Mouse (Mus musculus): ENCODE measurements around the gene Lrrc46. TPM values are rescaled to one million over a fixed set of nuclear protein-coding genes. Genes with fewer than 3 reads are reported as not detected.

Lrrc46 gene
- polyA plus RNA-seq, 1 experiment: 824 TPM

DNA sequence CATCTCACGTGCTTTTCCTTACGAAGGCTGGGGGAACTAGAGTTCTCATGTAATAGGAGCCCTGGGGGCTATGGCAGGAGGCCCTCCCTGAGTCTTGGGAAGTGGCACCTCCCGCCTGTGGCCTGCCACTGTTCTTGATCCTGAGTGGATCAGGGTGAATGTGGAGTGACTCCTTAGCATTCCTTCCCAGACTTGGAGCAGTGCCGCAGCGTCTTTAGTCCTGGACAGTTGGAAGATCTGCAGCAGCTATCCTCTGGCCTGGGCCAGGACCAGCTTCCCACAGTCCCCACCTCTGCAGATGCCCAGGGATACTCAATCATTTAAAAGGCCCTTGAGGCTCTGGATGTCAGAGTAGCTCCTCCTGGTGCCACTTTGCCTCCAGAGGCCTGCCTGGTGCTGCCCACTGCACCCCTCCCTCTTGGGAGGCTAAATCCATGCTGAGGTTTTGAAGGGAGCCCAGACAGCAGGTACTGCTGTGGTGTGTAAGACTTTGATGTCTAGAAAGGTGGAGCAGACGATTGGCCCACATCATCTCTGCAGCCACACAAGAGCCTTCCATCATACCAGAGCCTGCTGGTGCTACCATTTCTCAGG is 8.4 kb upstream of the Lrrc46 start:
- Histone ChIP-seq H3K4me1 (ENCODE audit: control insufficient read depth, insufficient read depth, low read length) (peaks cover 11% of the 10 kb centered on the region), H3K27ac (ENCODE audit: control insufficient read depth, insufficient read depth, low read depth, low read length) (peak overlapping the region; percentile 16; the same call in 1 of the 2 replicates), H3K36me3 (ENCODE audit: control insufficient read depth, insufficient read depth, low read length) (no peaks in the 10 kb centered on the region; the same call in 1 of the 2 replicates), H3K4me3 (ENCODE audit: control insufficient read depth, low read depth, low read length) (no peak overlapping the region), H3K27me3 (ENCODE audit: control insufficient read depth, insufficient read depth, low read length) (no peaks in the 10 kb centered on the region)
- TF ChIP-seq POLR2A (IDR thresholded peaks at IDR 0.05; ENCODE audit: control insufficient read depth, low read depth, low read length): no peak
- no peak for TF ChIP-seq CTCF (IDR thresholded peaks at IDR 0.05; ENCODE audit: control insufficient read depth, insufficient read depth, insufficient replicate concordance, low read depth, low read length)

DNA sequence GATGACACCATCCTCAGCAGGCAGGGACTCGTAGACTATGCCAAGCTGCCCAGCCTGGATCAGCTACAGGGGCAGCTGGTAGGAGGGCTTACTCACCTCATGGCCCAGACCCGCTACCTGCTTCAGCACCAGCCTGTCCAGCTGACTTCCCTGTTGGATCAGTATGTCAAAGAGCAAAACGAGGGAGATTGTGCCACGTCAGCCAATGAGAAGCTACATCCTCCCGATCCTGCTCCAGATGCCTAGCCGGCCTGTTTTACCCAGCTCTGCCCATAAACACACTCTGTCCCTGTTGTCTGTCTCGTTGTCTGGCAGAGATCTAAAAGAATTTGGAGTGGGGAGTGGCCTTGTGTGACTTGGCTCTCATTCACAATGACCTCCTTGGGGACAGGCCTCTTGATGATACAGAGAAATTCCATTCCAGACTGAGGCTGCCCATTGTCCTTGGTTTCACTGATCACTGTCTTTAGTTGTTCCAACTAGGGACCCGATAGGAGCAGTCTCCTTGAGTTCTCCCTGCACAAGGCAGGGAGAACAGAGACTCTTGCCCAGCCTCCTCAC is 7.0 kb upstream of the Lrrc46 start:
- Histone ChIP-seq H3K4me3 (ENCODE audit: control insufficient read depth, low read depth, low read length) (peak overlapping the region; percentile 60), H3K4me1 (ENCODE audit: control insufficient read depth, insufficient read depth, low read length) (peaks cover 11% of the 10 kb centered on the region), H3K27ac (ENCODE audit: control insufficient read depth, insufficient read depth, low read depth, low read length) (peak overlapping the region; percentile 72), H3K27me3 (ENCODE audit: control insufficient read depth, insufficient read depth, low read length) (no peaks in the 10 kb centered on the region), H3K36me3 (ENCODE audit: control insufficient read depth, insufficient read depth, low read length) (no peaks in the 10 kb centered on the region; the same call in 1 of the 2 replicates)
- TF ChIP-seq POLR2A (IDR thresholded peaks at IDR 0.05; ENCODE audit: control insufficient read depth, low read depth, low read length): peak; percentile 62; the same call in 1 of the 2 replicates
- no peak for TF ChIP-seq CTCF (IDR thresholded peaks at IDR 0.05; ENCODE audit: control insufficient read depth, insufficient read depth, insufficient replicate concordance, low read depth, low read length)

DNA sequence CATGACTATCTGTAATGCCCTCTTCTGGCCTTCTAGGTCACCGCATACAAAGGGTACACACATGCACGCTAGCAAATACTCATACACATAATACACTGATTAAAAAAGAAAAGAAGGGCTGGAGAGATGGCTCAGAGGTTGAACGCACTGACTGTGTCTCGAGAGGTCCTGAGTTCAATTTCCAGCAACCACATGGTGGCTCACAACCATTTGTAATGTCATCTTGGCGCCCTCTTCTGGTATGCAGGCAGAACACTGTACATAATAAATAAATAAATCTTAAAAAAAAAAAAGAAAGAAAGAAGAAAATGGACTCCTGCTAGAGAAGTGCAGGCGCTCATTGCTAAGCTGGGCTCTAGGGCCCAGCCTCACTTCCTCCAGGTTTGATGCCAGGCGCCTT is 4.7 kb upstream of the Lrrc46 start:
- TF ChIP-seq CTCF (IDR thresholded peaks at IDR 0.05; ENCODE audit: control insufficient read depth, insufficient read depth, insufficient replicate concordance, low read depth, low read length): no peak
- TF ChIP-seq POLR2A (IDR thresholded peaks at IDR 0.05; ENCODE audit: control insufficient read depth, low read depth, low read length): no peak
- peaks cover 2% of the 10 kb centered on the region; the same call in 1 of the 2 replicates for H3K4me1 ChIP-seq (ENCODE audit: control insufficient read depth, insufficient read depth, low read length)
- no peak overlapping the region for H3K4me3 ChIP-seq (ENCODE audit: control insufficient read depth, low read depth, low read length)
- no peaks in the 10 kb centered on the region for H3K27me3 ChIP-seq (ENCODE audit: control insufficient read depth, insufficient read depth, low read length)
- peaks cover 2% of the 10 kb centered on the region for H3K36me3 ChIP-seq (ENCODE audit: control insufficient read depth, insufficient read depth, low read length)
- no peak overlapping the region for H3K27ac ChIP-seq (ENCODE audit: control insufficient read depth, insufficient read depth, low read depth, low read length)

DNA sequence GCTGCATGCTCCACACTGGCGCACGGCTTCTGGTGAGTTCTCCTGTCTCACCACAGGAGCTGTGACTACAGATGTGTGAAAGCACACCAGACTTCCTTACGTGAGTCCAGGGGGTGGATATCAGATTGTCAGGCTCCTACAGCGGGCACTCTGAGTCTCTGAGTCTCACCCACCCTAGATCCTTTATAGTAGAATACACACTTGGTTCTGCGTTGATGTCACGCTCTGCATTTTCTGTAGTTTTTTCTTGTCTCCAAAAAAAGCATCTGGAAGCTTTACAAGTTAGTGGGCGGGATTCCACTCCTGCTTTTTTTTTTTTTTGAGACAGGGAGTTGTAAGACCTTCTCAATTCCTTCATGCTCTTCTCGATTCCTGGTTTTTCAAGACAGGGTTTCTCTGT is 3.7 kb upstream of the Lrrc46 start:
- Histone ChIP-seq H3K36me3 (ENCODE audit: control insufficient read depth, insufficient read depth, low read length) (peaks cover 2% of the 10 kb centered on the region), H3K27me3 (ENCODE audit: control insufficient read depth, insufficient read depth, low read length) (no peaks in the 10 kb centered on the region), H3K4me1 (ENCODE audit: control insufficient read depth, insufficient read depth, low read length) (peaks cover 4% of the 10 kb centered on the region), H3K4me3 (ENCODE audit: control insufficient read depth, low read depth, low read length) (no peak overlapping the region; the same call in 1 of the 2 replicates), H3K27ac (ENCODE audit: control insufficient read depth, insufficient read depth, low read depth, low read length) (no peak overlapping the region)
- TF ChIP-seq CTCF (IDR thresholded peaks at IDR 0.05; ENCODE audit: control insufficient read depth, insufficient read depth, insufficient replicate concordance, low read depth, low read length) (no peak), POLR2A (IDR thresholded peaks at IDR 0.05; ENCODE audit: control insufficient read depth, low read depth, low read length) (no peak)

DNA sequence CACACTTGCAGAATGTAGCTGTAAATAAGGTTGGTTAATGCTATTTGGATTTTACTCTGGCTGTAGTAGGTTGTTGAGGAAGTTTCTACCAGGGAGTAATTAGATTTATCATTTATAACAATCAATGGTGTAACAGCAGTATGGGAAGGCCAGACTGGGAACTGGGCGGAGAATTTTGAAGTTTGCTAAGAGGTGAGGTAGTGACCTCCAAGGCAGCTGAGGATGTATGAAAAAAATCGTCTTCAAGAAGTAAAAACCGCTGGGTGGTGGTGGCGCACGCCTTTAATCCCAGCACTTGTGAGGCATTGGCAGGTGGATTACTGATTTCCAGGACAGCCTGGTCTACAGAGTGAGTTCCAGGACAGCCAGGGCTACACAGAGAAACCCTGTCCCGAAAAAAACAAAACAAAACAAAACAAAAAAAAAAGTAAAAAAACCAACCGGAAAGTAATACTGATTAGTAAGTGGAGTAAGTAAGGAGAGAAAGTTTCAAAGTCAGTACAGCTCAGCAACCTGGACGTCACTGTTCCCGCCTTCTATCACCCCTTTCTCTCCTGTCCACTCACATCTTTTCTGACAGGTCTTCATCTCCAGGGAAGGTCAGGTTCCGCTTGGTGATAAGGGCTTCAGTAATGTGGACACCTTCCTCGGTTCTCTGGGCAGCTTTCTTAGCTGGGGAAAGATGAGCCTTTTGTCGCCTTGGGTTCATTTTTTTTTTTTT is 746 bp downstream of the Lrrc46 start:
- TF ChIP-seq CTCF (IDR thresholded peaks at IDR 0.05; ENCODE audit: control insufficient read depth, insufficient read depth, insufficient replicate concordance, low read depth, low read length) (no peak), POLR2A (IDR thresholded peaks at IDR 0.05; ENCODE audit: control insufficient read depth, low read depth, low read length) (no peak)
- Histone ChIP-seq H3K4me1 (ENCODE audit: control insufficient read depth, insufficient read depth, low read length) (peaks cover 2% of the 10 kb centered on the region; the same call in 1 of the 2 replicates), H3K27ac (ENCODE audit: control insufficient read depth, insufficient read depth, low read depth, low read length) (peak overlapping the region; percentile 100), H3K4me3 (ENCODE audit: control insufficient read depth, low read depth, low read length) (peak overlapping the region; percentile 99), H3K27me3 (ENCODE audit: control insufficient read depth, insufficient read depth, low read length) (no peaks in the 10 kb centered on the region), H3K36me3 (ENCODE audit: control insufficient read depth, insufficient read depth, low read length) (peaks cover 2% of the 10 kb centered on the region)

DNA sequence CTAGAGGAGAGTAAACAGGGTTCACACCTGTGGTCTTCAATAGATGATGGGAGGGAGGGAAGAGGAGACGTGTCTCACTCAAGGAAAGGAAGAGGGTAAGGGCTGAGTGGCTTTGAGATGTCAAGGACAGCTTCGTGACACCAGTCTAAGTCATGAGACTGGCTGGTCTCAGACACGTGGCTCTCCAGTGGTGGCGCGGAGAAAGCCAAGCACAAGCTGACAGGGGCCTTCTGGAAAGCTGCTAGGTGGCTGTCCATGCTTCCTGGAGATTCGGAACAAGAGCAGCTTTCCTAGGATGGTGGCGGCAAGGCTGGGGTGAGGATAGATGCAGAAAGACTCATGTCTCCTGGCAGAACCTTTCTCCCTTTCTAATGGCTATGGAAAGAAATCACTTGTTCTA is 2.3 kb downstream of the Lrrc46 start:
- Histone ChIP-seq H3K4me3 (ENCODE audit: control insufficient read depth, low read depth, low read length) (no peak overlapping the region), H3K27me3 (ENCODE audit: control insufficient read depth, insufficient read depth, low read length) (no peaks in the 10 kb centered on the region), H3K4me1 (ENCODE audit: control insufficient read depth, insufficient read depth, low read length) (peaks cover 2% of the 10 kb centered on the region), H3K27ac (ENCODE audit: control insufficient read depth, insufficient read depth, low read depth, low read length) (no peak overlapping the region), H3K36me3 (ENCODE audit: control insufficient read depth, insufficient read depth, low read length) (peaks cover 2% of the 10 kb centered on the region)
- TF ChIP-seq POLR2A (IDR thresholded peaks at IDR 0.05; ENCODE audit: control insufficient read depth, low read depth, low read length) (no peak), CTCF (IDR thresholded peaks at IDR 0.05; ENCODE audit: control insufficient read depth, insufficient read depth, insufficient replicate concordance, low read depth, low read length) (no peak)

DNA sequence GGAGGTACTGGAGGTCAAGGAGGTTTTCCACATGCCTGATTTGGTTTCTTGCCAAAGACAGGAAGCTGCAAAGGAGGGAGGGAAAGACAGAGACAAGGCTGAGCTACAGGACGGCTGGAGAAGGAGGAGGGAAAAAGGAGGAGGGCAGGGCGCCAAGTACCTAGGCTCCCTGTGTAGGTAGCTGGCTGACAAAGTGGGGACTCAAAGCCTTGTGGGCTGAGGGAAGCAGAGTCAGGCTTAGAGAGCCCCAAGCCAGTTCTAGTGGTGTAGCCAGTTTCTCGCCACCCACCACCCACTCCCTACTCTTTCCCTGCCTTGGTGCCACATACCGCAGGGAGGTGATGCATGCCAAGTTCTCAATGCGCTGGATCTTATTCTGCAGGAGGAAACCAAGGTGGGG is 5.1 kb downstream of the Lrrc46 start:
- Histone ChIP-seq H3K27me3 (ENCODE audit: control insufficient read depth, insufficient read depth, low read length) (no peaks in the 10 kb centered on the region), H3K4me3 (ENCODE audit: control insufficient read depth, low read depth, low read length) (no peak overlapping the region), H3K36me3 (ENCODE audit: control insufficient read depth, insufficient read depth, low read length) (peaks cover 2% of the 10 kb centered on the region), H3K4me1 (ENCODE audit: control insufficient read depth, insufficient read depth, low read length) (peaks cover 2% of the 10 kb centered on the region), H3K27ac (ENCODE audit: control insufficient read depth, insufficient read depth, low read depth, low read length) (no peak overlapping the region)
- TF ChIP-seq CTCF (IDR thresholded peaks at IDR 0.05; ENCODE audit: control insufficient read depth, insufficient read depth, insufficient replicate concordance, low read depth, low read length) (no peak), POLR2A (IDR thresholded peaks at IDR 0.05; ENCODE audit: control insufficient read depth, low read depth, low read length) (no peak; the same call in 1 of the 2 replicates)

Data from testis, adult 2 months (tissue).